Mouse (Mus musculus) kidney, adult 2 months (tissue): ENCODE data around the gene Syne1.

ENCODE experiments used
- CTCF ChIP-seq: fragments of 200-500 bp; conservative IDR thresholded peaks from 2 replicates; pipeline ENCODE4 v1.5.1; 2011; ENCODE audit warnings: low read depth, mild to moderate bottlenecking, control low read depth, low read length, moderate library complexity, mixed read lengths; ENCODE audit not compliant: insufficient read depth, insufficient read length
- POLR2A ChIP-seq: fragments of 200-500 bp; IDR thresholded peaks from one replicate; pipeline ENCODE4 v1.6.1; 2011; ENCODE audit warnings: low read depth, low read length, control low read depth

DNA sequence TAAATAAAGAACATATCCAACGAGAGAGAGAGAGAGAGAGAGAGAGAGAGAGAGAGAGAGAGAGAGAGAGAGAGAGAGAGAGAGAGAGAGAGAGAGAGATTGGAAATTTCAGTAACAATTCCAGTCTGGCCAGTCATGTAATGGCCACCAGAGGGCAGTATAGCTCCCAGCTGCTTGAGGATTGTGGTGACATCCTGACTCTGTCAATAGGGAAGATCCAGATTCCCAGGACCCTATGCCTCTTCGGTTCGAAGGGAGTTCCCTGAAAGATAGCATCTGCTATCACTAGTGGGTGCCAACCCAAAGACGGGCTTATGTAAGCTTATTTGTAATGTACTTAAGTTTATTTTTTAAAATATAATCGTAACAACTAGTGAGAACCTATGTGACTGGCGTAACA, 71.2 kb downstream of the Syne1 start:
- TF ChIP-seq CTCF (peak; percentile 73), POLR2A (no peak)
